Mouse (Mus musculus) urinary bladder, postnatal 14 days (tissue): ENCODE data around the gene Dennd1c.

Source experiments
- DNase-seq: peaks from one replicate; pipeline ENCODE4 v3.0.0; 2021; ENCODE audit warnings: low spot score

The Dennd1c gene

DNA sequence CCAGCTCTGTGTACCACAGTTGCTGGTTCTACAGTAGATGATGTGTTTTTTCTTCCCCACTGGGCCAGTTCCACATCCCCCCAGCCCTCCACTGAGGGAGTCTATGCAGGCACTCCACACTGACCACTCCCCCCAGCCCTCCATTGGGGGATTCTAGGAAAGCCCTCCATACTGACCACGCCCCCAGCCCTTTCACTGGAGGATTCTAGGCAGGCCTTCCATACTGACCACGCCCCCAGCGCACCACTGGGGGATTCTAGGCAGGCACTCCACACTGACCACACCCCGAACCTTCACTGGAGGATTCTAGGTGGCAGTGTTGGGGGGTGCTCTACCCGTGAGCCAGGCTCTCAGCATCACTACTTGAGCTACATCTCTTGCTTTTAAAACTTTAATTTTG is 30.9 kb downstream of the Dennd1c start:
- DNase-seq, result no peak

DNA sequence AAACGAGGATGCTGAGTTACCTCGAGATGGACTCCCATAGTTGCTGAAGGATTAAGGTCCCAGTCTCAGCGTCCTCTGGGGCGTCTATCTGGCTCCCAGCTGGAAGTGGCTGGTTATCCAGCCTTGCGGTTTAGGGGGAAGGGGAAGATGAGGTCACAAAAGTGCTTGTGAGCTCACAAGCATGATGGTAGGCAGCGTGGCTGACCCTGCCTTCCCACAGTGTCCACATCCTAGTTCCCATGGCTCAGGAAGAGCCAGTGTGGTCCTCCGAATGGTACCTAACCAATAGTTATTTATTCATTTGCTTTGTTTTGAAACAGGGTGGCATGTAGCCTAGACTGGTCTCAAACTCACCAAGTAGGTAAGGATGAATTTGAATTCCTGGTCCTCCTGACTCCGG is 36.8 kb downstream of the Dennd1c start, which contains the start of gene Slc25a41:
Gene Slc25a41, minus strand, starts transcription at position 101 of the 400 bp plus-strand sequence.
- DNase-seq, result no peak

DNA sequence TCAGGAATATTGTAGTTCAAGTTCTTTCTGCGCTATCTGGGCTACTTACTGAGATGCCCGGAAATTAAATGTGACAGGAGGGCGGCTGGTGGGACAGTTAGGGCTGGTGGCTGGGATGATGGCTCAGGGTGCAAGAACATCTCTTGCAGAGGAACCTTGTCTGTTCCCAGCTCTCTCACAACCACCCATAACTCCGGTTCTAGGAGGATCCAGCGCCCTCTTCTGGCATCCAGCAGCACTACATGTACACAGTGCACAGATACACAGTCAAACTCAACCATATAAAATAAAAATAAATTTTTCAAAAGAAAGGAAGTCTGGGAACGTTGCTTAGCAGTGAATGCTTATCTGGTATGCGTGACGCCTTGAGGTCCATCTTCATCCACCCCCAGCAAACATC is 39.3 kb downstream of the Dennd1c start:
- no peak for DNase-seq

DNA sequence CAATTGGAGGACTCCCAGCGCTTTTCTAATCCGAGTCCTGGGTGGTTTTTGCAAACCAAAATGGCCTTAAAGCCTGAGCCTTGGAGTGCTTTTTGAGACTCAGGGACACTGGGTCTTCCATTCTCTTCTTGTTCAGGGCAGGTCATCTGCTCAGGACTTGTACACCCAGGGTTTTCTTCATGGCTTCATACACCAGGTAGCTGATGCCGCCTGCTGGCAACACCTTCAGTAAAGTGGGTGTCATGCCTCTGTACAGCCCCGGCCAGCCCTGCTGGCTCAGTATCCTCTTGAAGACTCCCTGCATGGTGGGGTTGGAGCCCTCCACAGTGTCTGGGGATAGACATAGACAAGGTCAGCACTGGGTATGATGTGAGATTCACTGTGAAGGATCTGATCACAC is 45.5 kb downstream of the Dennd1c start:
- no peak for DNase-seq

DNA sequence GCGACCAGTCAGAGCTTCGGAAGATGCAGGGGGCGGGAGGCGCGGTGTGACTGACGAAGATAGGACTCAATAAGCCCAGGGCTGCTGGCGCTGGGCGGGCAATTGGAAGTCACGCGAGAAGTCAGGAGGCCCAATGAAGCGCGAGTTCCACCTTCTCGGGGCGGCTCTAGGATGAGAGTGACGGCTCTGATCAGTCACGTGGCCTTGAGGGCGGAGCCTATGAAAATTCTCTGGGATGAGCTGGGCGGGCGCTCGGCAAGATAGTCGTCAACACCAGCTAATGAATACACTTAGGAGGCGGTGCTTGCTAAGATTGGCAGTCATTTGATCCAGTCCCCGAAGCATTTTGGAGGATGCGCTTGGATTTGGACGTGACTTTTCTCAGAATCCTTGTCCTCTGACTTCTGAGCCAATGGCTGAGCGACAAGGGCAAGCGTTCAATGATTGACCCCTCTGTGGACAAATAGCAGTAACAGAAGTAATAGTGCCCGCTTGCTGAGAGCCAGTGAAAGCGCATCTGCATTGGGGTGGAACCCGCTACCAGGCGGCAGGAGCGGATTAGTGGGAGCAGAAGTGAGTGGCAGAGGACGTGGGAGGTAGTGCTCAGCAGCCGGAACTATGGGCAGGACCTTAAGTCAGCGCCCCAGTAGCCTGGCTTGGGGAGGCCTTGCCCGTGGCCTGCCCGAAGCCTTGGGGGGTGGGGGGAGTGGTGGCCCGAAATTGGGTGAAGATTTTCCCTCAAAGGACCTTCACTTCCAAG is 46.5 kb downstream of the Dennd1c start:
- DNase-seq, result peak; percentile 99

DNA sequence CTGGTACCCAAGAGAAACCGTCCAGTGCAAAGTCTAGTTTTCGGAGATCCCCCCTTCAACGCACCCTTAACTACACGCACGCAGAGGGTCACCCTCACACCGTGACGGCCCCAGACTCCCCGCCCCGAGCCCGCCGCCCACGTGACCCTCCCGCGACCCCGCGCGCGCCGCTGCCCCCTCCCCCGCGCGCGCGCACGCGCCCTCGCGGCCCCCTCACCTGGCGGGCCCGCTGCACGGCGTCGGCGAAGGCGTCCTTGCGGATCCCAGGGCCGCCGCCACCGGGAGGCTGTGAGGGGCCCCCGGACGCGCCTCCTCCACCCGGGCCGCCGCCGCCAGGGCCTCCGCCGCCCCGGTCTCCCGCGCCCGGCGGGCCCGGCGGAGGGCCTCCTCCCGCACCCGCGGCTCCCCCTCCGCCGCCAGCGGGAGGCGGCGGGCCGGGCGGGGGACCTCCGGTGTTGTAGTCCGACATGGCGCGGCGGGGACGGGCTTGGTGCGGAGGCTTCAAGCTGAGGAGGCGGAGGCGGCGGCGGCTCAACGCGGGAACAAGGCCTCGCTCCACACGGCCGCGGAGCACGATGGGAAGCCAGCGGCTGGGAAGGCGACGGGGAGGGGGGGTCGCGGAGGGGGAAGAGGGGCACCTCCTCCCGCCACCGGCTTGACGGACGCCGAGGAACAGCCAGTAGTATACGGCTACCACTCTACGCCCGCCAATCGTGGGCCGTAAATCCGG is 47.2 kb downstream of the Dennd1c start, which contains the start of gene Khsrp:
Gene Khsrp, minus strand, starts transcription at position 592 of the 730 bp plus-strand sequence.
- DNase-seq, result peak; percentile 17

DNA sequence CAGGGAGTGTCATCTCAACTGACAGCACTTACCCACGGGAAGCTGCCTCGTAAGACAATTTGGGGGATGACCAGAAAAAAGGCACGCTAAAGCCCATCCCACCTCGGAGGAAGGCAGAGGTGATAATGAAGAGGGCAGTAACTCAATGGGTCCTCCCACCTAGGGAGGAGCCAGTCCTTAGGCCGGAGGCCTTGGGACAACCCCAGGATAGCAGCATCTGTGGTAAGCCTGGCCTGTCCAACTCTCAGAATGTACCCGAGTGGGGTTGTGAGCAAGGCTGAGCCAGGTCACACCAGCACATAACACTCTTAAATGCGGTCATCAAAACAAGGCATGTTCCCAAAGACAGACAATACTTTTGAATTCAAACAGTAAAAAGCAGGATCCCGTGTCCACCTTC is 48.6 kb downstream of the Dennd1c start:
- no peak for DNase-seq

DNA sequence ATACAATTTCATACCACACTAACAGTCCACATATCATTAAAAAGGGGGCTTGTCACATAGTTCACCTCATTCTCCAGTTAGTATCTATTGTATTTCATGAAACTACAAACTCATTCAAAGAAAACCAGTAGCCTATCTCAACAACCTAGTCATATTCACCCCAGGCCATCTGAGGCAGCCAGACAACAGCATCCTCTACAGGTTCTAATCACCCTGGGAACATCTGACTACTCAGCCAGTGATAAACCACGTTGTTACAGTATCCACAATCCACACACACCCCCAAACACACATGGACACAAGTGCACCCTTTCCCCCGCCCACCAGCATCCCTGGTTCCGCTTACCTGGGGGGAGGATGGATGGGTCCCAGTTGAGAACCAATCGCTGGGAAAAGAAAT is 50.8 kb downstream of the Dennd1c start:
- no peak for DNase-seq

DNA sequence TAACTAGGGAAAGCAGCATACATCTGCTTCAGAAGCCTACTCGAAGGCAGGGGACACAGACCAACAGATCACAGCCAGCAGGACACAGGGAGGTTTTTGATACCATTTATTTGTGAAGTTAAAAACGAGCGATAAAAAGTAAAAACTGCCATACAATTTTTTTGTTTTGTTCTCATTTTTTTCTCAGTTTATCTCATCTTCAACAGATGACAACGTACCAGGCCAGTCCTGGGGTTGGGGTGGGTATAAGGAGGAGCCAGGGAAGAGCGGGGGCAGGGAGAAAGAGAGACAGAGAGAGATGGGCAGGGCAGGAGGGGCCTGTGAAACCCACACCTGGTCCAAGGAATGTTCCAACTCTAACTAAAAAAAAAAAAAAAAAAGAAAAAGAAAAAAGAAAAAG is 57.4 kb downstream of the Dennd1c start:
- no peak for DNase-seq

DNA sequence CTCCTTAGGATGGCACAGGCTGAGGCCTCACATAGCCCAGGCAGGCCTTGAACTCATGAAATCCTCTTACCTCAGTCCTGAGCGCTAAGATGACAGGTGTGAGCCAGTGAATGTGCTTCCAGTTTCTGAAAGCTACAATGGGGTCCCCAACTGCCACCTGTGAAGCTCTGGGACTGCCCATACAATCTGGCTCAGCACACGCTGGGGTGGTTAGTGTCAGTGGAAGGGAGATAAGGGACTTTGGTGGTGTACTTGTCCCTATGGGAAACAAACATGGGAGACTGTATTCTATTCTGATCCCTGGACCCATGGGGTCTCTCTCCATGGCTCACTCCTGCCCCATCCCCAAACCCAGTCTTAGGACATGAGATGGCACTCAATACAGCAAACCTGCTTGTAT is 58.6 kb downstream of the Dennd1c start:
- no peak for DNase-seq
